ENCODE assay signal across 10 mouse cellular contexts in the genomic region with DNA sequence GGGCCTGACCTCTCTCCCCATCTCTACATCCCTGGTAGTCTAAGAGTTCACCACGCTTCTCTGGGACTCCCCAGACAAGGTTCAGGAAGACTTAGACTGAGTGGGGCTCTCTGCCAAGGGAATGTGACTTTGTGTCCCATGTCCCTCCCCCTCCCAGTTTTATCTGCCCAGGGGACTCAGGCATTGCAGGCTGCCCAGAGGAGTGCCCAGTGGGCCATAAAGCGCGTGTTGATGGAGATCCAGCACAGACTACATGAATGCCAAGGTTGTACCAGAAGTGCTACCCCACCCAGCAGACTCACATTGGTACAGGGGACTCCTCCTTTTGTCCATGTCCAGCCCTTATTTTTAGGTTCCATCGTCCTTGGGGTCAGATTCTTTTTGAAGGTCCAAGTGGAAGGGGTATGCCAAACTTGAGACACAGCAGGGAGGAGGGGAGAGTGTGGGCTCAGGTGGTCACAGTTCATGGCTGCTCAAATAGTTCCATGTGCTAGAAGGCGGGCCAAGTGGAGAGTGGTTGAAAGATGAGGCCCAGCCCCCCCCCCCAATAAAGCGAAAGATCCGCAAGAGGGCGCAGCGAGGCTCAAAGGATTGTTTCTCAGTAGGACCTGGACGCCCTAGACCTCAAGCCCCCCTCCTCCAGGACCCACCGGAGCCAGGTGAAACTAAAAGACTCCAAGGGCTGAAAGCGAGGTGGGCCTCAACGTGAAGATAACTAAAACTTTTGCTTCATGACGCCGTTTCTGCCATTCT. TPM values are rescaled to one million over a fixed set of nuclear protein-coding genes. Genes with fewer than 3 reads are reported as not detected.
A peak's percentile ranks its signal among the peaks of the same experiment; 100 is the strongest.
DNase-seq lines count a peak whose midpoint lies in the region; ATAC-seq and TF ChIP-seq lines count a peak whose summit lies in the region.
"Had no signal": no experiment of that assay in that cellular context is flagged by ENCODE, and none has a peak within 500 bp of the region (broad histone marks: within the 10 kb centered on the region; RNA-seq: fewer than 3 reads in every experiment).

No protein-coding gene starts in this region.

- H3K4me1 ChIP-seq in forebrain, embryonic 12.5 days: peaks cover 21% of the 10 kb centered on the region
- H3K4me1 ChIP-seq in forebrain, embryonic 10.5 days: peaks cover 45% of the 10 kb centered on the region
- H3K4me1 ChIP-seq in neural tube, embryonic 12.5 days: peaks cover 17% of the 10 kb centered on the region
- H3K4me1 ChIP-seq in hindbrain, postnatal 0 days (ENCODE audit: insufficient read depth, low read length): no peaks in the 10 kb centered on the region
- peaks cover 16% of the 10 kb centered on the region for H3K4me1 ChIP-seq in stomach, embryonic 15.5 days

- TF ChIP-seq CTCF in hindbrain, postnatal 0 days (IDR thresholded peaks at IDR 0.05; ENCODE audit: low read depth): no peak; the same call in 1 of the 2 replicates

- 35% methylated on average over 15 of the region's 15 CpGs for WGBS in forebrain, embryonic 12.5 days
- 27% methylated on average over 15 of the region's 15 CpGs for WGBS in forebrain, embryonic 10.5 days
- WGBS in neural tube, embryonic 12.5 days: 33% methylated on average over 15 of the region's 15 CpGs
- WGBS in hindbrain, postnatal 0 days: 35% methylated on average over 15 of the region's 15 CpGs
- 34% methylated on average over 15 of the region's 15 CpGs for WGBS in stomach, embryonic 15.5 days

- no peak overlapping the region for H3K9ac ChIP-seq in forebrain, embryonic 12.5 days
- H3K9ac ChIP-seq in neural tube, embryonic 12.5 days: no peak overlapping the region
- H3K9ac ChIP-seq in hindbrain, postnatal 0 days (replicated peaks; ENCODE audit: low read length): no peak overlapping the region
- no peak overlapping the region for H3K9ac ChIP-seq in stomach, embryonic 15.5 days

- DNase-seq in forebrain, embryonic 10.5 days (ENCODE audit: extremely low spot score, low spot score): no peak
- DNase-seq in neural tube, embryonic 10.5 days (ENCODE audit: extremely low spot score, low spot score): no peak
- DNase-seq in hindbrain, postnatal 0 days (ENCODE audit: low spot score): peak; percentile 45
- DNase-seq in cerebellum, adult 9-10 months: no peak
- no peak for DNase-seq in right cerebral cortex, postnatal 10 days (ENCODE audit: low spot score in 2 of 2)

- H3K9me3 ChIP-seq in forebrain, embryonic 12.5 days: no peaks in the 10 kb centered on the region
- no peaks in the 10 kb centered on the region for H3K9me3 ChIP-seq in forebrain, embryonic 10.5 days
- no peaks in the 10 kb centered on the region for H3K9me3 ChIP-seq in neural tube, embryonic 12.5 days
- no peaks in the 10 kb centered on the region for H3K9me3 ChIP-seq in hindbrain, postnatal 0 days (ENCODE audit: low read length)
- no peaks in the 10 kb centered on the region for H3K9me3 ChIP-seq in stomach, embryonic 15.5 days

- no peak for ATAC-seq in forebrain, embryonic 12.5 days (ENCODE audit: low FRiP score)
- ATAC-seq in neural tube, embryonic 12.5 days (ENCODE audit: low FRiP score, low read depth): no peak
- ATAC-seq in hindbrain, postnatal 0 days: 0 out of 2 replicates have a peak, but pooled peaks have one; percentile 3
- no peak for ATAC-seq in stomach, embryonic 15.5 days (ENCODE audit: insufficient read depth, low FRiP score, low read depth)

- peak overlapping the region; percentile 38 for H3K4me2 ChIP-seq in forebrain, embryonic 12.5 days
- peak overlapping the region; percentile 46 for H3K4me2 ChIP-seq in neural tube, embryonic 12.5 days (replicated peaks)
- peak overlapping the region; percentile 34 for H3K4me2 ChIP-seq in hindbrain, postnatal 0 days (ENCODE audit: low read depth, low read length)
- peak overlapping the region; percentile 37 for H3K4me2 ChIP-seq in stomach, embryonic 15.5 days

- H3K4me3 ChIP-seq in forebrain, embryonic 12.5 days (replicated peaks): 0 out of 2 replicates have a peak overlapping the region, but pooled peaks have one; percentile 4
- no peak overlapping the region for H3K4me3 ChIP-seq in forebrain, embryonic 10.5 days
- no peak overlapping the region for H3K4me3 ChIP-seq in neural tube, embryonic 12.5 days
- no peak overlapping the region for H3K4me3 ChIP-seq in hindbrain, postnatal 0 days (ENCODE audit: low read length)
- 0 out of 2 replicates have a peak overlapping the region, but pooled peaks have one; percentile 1 for H3K4me3 ChIP-seq in stomach, embryonic 15.5 days (replicated peaks)

- peaks cover 86% of the 10 kb centered on the region for H3K27me3 ChIP-seq in forebrain, embryonic 12.5 days
- peaks cover 92% of the 10 kb centered on the region for H3K27me3 ChIP-seq in forebrain, embryonic 10.5 days (ENCODE audit: poor library complexity, severe bottlenecking)
- H3K27me3 ChIP-seq in neural tube, embryonic 12.5 days (replicated peaks): peaks cover 64% of the 10 kb centered on the region
- H3K27me3 ChIP-seq in hindbrain, postnatal 0 days (ENCODE audit: insufficient read depth, low read length): peaks cover 25% of the 10 kb centered on the region; the same call in 1 of the 2 replicates
- H3K27me3 ChIP-seq in stomach, embryonic 15.5 days (replicated peaks): peaks cover 48% of the 10 kb centered on the region

- H3K27ac ChIP-seq in forebrain, embryonic 12.5 days: no peak overlapping the region
- H3K27ac ChIP-seq in forebrain, embryonic 10.5 days: no peak overlapping the region
- H3K27ac ChIP-seq in neural tube, embryonic 12.5 days: no peak overlapping the region
- no peak overlapping the region for H3K27ac ChIP-seq in hindbrain, postnatal 0 days
- no peak overlapping the region for H3K27ac ChIP-seq in stomach, embryonic 15.5 days

- no peaks in the 10 kb centered on the region for H3K36me3 ChIP-seq in forebrain, embryonic 12.5 days (replicated peaks)
- no peaks in the 10 kb centered on the region for H3K36me3 ChIP-seq in forebrain, embryonic 10.5 days (replicated peaks)
- H3K36me3 ChIP-seq in neural tube, embryonic 12.5 days: no peaks in the 10 kb centered on the region
- no peaks in the 10 kb centered on the region for H3K36me3 ChIP-seq in hindbrain, postnatal 0 days (ENCODE audit: insufficient read depth, low read length)
- H3K36me3 ChIP-seq in stomach, embryonic 15.5 days: no peaks in the 10 kb centered on the region

RNA-seq across cellular contexts. Expression of gene Prss56, which starts 1.1 kb away (rescaled TPM):
- not detected in 2 replicates for polyA plus RNA-seq in forebrain, embryonic 12.5 days (2016; fragmentation: Nextera tagmentation; extraction: Ambion mirVana)
- polyA plus RNA-seq in forebrain, embryonic 10.5 days (2016; fragmentation: Nextera tagmentation; extraction: Ambion mirVana): not detected in 2 replicates
- polyA plus RNA-seq in neural tube, embryonic 12.5 days (2016; fragmentation: Nextera tagmentation; extraction: Ambion mirVana): 2.7 and 4.6 TPM in 2 replicates
- 0.29 and 0.31 TPM in 2 replicates for total RNA-seq in hindbrain, postnatal 0 days (2014; rRNA removed)
- polyA plus RNA-seq in hindbrain, postnatal 0 days (2015; fragmentation: Nextera tagmentation; extraction: Ambion mirVana): 0.46 and 0.47 TPM in 2 replicates
- polyA plus RNA-seq in stomach, embryonic 15.5 days (2015; fragmentation: Nextera tagmentation; extraction: Ambion mirVana): 0.08 TPM in 1 of 2 replicates, not detected in the other
- total RNA-seq: granulocyte monocyte progenitor cell, adult 5-6 weeks had no signal

RNA-seq across cellular contexts. Expression of gene Chrnd, which starts 6.2 kb away (rescaled TPM):
- polyA plus RNA-seq in forebrain, embryonic 12.5 days (2016; fragmentation: Nextera tagmentation; extraction: Ambion mirVana): 0.10 TPM in 1 of 2 replicates, not detected in the other
- polyA plus RNA-seq in forebrain, embryonic 10.5 days (2016; fragmentation: Nextera tagmentation; extraction: Ambion mirVana): not detected in 2 replicates
- polyA plus RNA-seq in neural tube, embryonic 12.5 days (2016; fragmentation: Nextera tagmentation; extraction: Ambion mirVana): 0.53 and 0.60 TPM in 2 replicates
- total RNA-seq in hindbrain, postnatal 0 days (2014; rRNA removed): not detected in 2 replicates
- not detected in 2 replicates for polyA plus RNA-seq in hindbrain, postnatal 0 days (2015; fragmentation: Nextera tagmentation; extraction: Ambion mirVana)
- 0.10 and 0.31 TPM in 2 replicates for polyA plus RNA-seq in stomach, embryonic 15.5 days (2015; fragmentation: Nextera tagmentation; extraction: Ambion mirVana)
- total RNA-seq: granulocyte monocyte progenitor cell, adult 5-6 weeks; left cerebral cortex, postnatal 14 days had no signal

RNA-seq across cellular contexts. Expression of gene Chrng, which starts 20.3 kb away (rescaled TPM):
- not detected in 2 replicates for polyA plus RNA-seq in forebrain, embryonic 12.5 days (2016; fragmentation: Nextera tagmentation; extraction: Ambion mirVana)
- 0.36 TPM in 1 of 2 replicates, not detected in the other for polyA plus RNA-seq in forebrain, embryonic 10.5 days (2016; fragmentation: Nextera tagmentation; extraction: Ambion mirVana)
- 2.0 and 3.2 TPM in 2 replicates for polyA plus RNA-seq in neural tube, embryonic 12.5 days (2016; fragmentation: Nextera tagmentation; extraction: Ambion mirVana)
- 0.22 TPM in 1 of 2 replicates, not detected in the other for total RNA-seq in hindbrain, postnatal 0 days (2014; rRNA removed)
- 0.06 TPM in 1 of 2 replicates, not detected in the other for polyA plus RNA-seq in hindbrain, postnatal 0 days (2015; fragmentation: Nextera tagmentation; extraction: Ambion mirVana)
- polyA plus RNA-seq in stomach, embryonic 15.5 days (2015; fragmentation: Nextera tagmentation; extraction: Ambion mirVana): 0.14 and 0.86 TPM in 2 replicates
- total RNA-seq: left cerebral cortex, postnatal 14 days had no signal

RNA-seq across cellular contexts. Expression of gene Ecel1, which starts 27.9 kb away (rescaled TPM):
- 18.3 and 23.2 TPM in 2 replicates for polyA plus RNA-seq in forebrain, embryonic 12.5 days (2016; fragmentation: Nextera tagmentation; extraction: Ambion mirVana)
- polyA plus RNA-seq in forebrain, embryonic 10.5 days (2016; fragmentation: Nextera tagmentation; extraction: Ambion mirVana): 1.1 and 1.2 TPM in 2 replicates
- polyA plus RNA-seq in neural tube, embryonic 12.5 days (2016; fragmentation: Nextera tagmentation; extraction: Ambion mirVana): 65.3 and 70.1 TPM in 2 replicates
- 45.6 and 50.0 TPM in 2 replicates for total RNA-seq in hindbrain, postnatal 0 days (2014; rRNA removed)
- polyA plus RNA-seq in hindbrain, postnatal 0 days (2015; fragmentation: Nextera tagmentation; extraction: Ambion mirVana): 35.6 and 36.2 TPM in 2 replicates
- polyA plus RNA-seq in stomach, embryonic 15.5 days (2015; fragmentation: Nextera tagmentation; extraction: Ambion mirVana): 6.3 and 8.7 TPM in 2 replicates
- total RNA-seq: granulocyte monocyte progenitor cell, adult 5-6 weeks had no signal

RNA-seq across cellular contexts. Expression of gene Eif4e2, which starts 29.5 kb away (rescaled TPM):
- 134 and 137 TPM in 2 replicates for polyA plus RNA-seq in forebrain, embryonic 12.5 days (2016; fragmentation: Nextera tagmentation; extraction: Ambion mirVana)
- polyA plus RNA-seq in forebrain, embryonic 10.5 days (2016; fragmentation: Nextera tagmentation; extraction: Ambion mirVana): 162 and 168 TPM in 2 replicates
- 138 and 150 TPM in 2 replicates for polyA plus RNA-seq in neural tube, embryonic 12.5 days (2016; fragmentation: Nextera tagmentation; extraction: Ambion mirVana)
- 60.4 and 68.1 TPM in 2 replicates for total RNA-seq in hindbrain, postnatal 0 days (2014; rRNA removed)
- 99.7 and 103 TPM in 2 replicates for polyA plus RNA-seq in hindbrain, postnatal 0 days (2015; fragmentation: Nextera tagmentation; extraction: Ambion mirVana)
- 149 and 156 TPM in 2 replicates for polyA plus RNA-seq in stomach, embryonic 15.5 days (2015; fragmentation: Nextera tagmentation; extraction: Ambion mirVana)

Comparison
In these comparisons a context has a peak if more than half of its experiments do, and no peak if none do; other contexts are left out.
1. H3K4me3 ChIP-seq: peak in forebrain, embryonic 12.5 days (single experiment) and stomach, embryonic 15.5 days (single experiment); none in forebrain, embryonic 10.5 days (single experiment), neural tube, embryonic 12.5 days (single experiment) and hindbrain, postnatal 0 days (single experiment).
2. Peak in every context shown above with its lines, with median percentiles within 50 percentile points of each other: H3K4me2 ChIP-seq.